Mouse (Mus musculus): Measurements from ENCODE around the gene Prcp. TPM values are rescaled to one million over a fixed set of nuclear protein-coding genes. Genes with fewer than 3 reads are reported as not detected.

Gene Prcp
- polyA plus RNA-seq, 1 experiment from 2014 or later = 21.1 TPM

DNA sequence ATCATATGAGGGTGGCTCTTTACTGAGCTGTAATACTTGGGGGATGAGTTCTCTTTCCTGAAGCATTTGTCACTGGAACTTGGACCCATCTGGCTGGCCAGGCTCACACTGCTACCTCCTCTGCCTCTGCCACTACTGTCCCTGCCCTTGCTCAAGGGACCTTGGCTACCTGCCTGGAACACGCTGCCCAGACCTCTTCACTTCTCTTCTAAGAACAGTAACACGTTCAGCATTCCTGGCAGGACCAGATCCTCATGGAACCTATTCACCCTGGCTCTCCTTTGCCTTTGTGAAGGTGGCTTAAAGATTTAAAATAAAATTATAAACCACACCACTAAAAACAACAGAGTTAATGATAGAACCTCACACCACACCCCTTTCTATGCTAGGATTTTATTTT, 107.6 kb downstream of the Prcp start:
- Histone ChIP-seq H3K4me3 (replicated peaks; ENCODE audit: low read length) (no peak overlapping the region), H3K4me2 (replicated peaks) (no peak overlapping the region), H3K9ac (no peak overlapping the region), H3K27ac (no peak overlapping the region), H3K27me3 (ENCODE audit: control insufficient read depth, insufficient read depth, low read length) (no peaks in the 10 kb centered on the region), H3K4me1 (replicated peaks; ENCODE audit: control insufficient read depth, insufficient read depth, low read length) (peaks cover 14% of the 10 kb centered on the region; the same call in 1 of the 2 replicates), H3K9me3 (ENCODE audit: control insufficient read depth, low read length) (no peaks in the 10 kb centered on the region), H3K36me3 (replicated peaks; ENCODE audit: control insufficient read depth, insufficient read depth) (no peaks in the 10 kb centered on the region)
- 81% methylated on average over 2 of the region's 2 CpGs for WGBS
- ATAC-seq (ENCODE audit: low FRiP score) (no peak), DNase-seq (ENCODE audit: low spot score) (no peak)

Other genes with a start within 250 kb of the Prcp start
- 17.1 and 21.0 TPM in 2 replicates for gene Ankrd42, start 237.3 kb upstream of the Prcp start, polyA plus RNA-seq (2014; fragmentation: Nextera tagmentation; extraction: Ambion mirVana)
- gene Pcf11, start 204.5 kb upstream of the Prcp start, polyA plus RNA-seq (2014; fragmentation: Nextera tagmentation; extraction: Ambion mirVana) = 15.8 and 18.0 TPM in 2 replicates
- 24.2 and 29.6 TPM in 2 replicates for gene Rab30, start 132.9 kb upstream of the Prcp start, polyA plus RNA-seq (2014; fragmentation: Nextera tagmentation; extraction: Ambion mirVana)
- 4.8 and 5.0 TPM in 2 replicates for gene Ddias, start 223 bp upstream of the Prcp start, polyA plus RNA-seq (2014; fragmentation: Nextera tagmentation; extraction: Ambion mirVana)
- gene Fam181b, start 205.4 kb downstream of the Prcp start, polyA plus RNA-seq (2014; fragmentation: Nextera tagmentation; extraction: Ambion mirVana) = 53.0 and 56.4 TPM in 2 replicates